Mouse (Mus musculus): ENCODE measurements around the gene Zgrf1. TPM values are rescaled to one million over a fixed set of nuclear protein-coding genes. Genes with fewer than 3 reads are reported as not detected.

Gene Zgrf1
- polyA plus RNA-seq, 1 experiment from 2014 or later: 1.1 TPM

- DNase-seq (ENCODE audit: low spot score): no peak
- Histone ChIP-seq H3K4me1 (replicated peaks; ENCODE audit: control insufficient read depth, insufficient read depth) (no peaks in the 10 kb centered on the region), H3K27me3 (ENCODE audit: control insufficient read depth, insufficient read depth, low read length) (no peaks in the 10 kb centered on the region), H3K9me3 (ENCODE audit: control insufficient read depth, low read length) (no peaks in the 10 kb centered on the region), H3K27ac (replicated peaks) (no peak overlapping the region), H3K4me3 (ENCODE audit: low read depth, low read length) (no peak overlapping the region), H3K9ac (ENCODE audit: low read length) (no peak overlapping the region), H3K36me3 (ENCODE audit: control insufficient read depth, insufficient read depth, low read length) (no peaks in the 10 kb centered on the region), H3K4me2 (replicated peaks; ENCODE audit: low read depth) (no peak overlapping the region)
- 79% methylated on average over 4 of the region's 4 CpGs for WGBS
- no peak for ATAC-seq (ENCODE audit: low FRiP score, low TSS enrichment)
- TF ChIP-seq CTCF (IDR thresholded peaks at IDR 0.05; ENCODE audit: low read depth): no peak
- TF ChIP-seq EP300 (optimal IDR thresholded peaks at IDR 0.05): no peak
Observed at GRCm38 (mm10) chr3:127529824-127530223, 23.5 kb upstream of the Zgrf1 start.

- TF ChIP-seq EP300 (optimal IDR thresholded peaks at IDR 0.05): no peak
- TF ChIP-seq CTCF (IDR thresholded peaks at IDR 0.05; ENCODE audit: low read depth): no peak
- no peak overlapping the region for H3K4me3 ChIP-seq (ENCODE audit: low read depth, low read length)
- H3K9ac ChIP-seq (ENCODE audit: low read length): no peak overlapping the region
- H3K36me3 ChIP-seq (ENCODE audit: control insufficient read depth, insufficient read depth, low read length): no peaks in the 10 kb centered on the region
- no peaks in the 10 kb centered on the region for H3K4me1 ChIP-seq (replicated peaks; ENCODE audit: control insufficient read depth, insufficient read depth)
- DNase-seq (ENCODE audit: low spot score) (no peak), ATAC-seq (ENCODE audit: low FRiP score, low TSS enrichment) (no peak)
- H3K4me2 ChIP-seq (replicated peaks; ENCODE audit: low read depth): no peak overlapping the region
- no peaks in the 10 kb centered on the region for H3K9me3 ChIP-seq (ENCODE audit: control insufficient read depth, low read length)
- H3K27ac ChIP-seq (replicated peaks): no peak overlapping the region
- WGBS: 17% methylated on average over 4 of the region's 4 CpGs
- no peaks in the 10 kb centered on the region for H3K27me3 ChIP-seq (ENCODE audit: control insufficient read depth, insufficient read depth, low read length)
Observed at GRCm38 (mm10) chr3:127530293-127530692, 23.0 kb upstream of the Zgrf1 start.

DNA sequence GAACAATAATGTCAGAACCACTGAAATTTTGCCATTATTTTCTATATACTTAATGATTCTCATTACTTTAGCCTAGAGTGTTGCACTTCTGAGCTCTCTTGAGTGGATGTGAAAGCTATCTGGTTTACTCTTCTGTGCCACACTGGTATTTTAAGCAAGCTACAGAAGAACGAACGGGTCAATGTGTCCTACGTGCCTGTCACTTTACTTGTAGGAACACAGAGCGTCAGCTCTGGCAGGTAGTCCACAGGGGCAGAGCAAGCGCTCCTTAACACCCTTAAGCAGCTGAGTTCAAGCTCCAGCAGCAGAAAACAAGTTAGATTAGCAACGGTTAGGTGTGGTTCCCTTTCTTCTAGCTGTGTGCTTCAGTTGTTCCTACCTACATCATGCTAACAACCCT is 14.1 kb upstream of the Zgrf1 start:
- ATAC-seq (ENCODE audit: low FRiP score, low TSS enrichment) (no peak), DNase-seq (ENCODE audit: low spot score) (no peak)
- Histone ChIP-seq H3K27me3 (ENCODE audit: control insufficient read depth, insufficient read depth, low read length) (no peaks in the 10 kb centered on the region), H3K4me3 (ENCODE audit: low read depth, low read length) (no peak overlapping the region), H3K9ac (ENCODE audit: low read length) (no peak overlapping the region), H3K9me3 (ENCODE audit: control insufficient read depth, low read length) (no peaks in the 10 kb centered on the region), H3K4me1 (replicated peaks; ENCODE audit: control insufficient read depth, insufficient read depth) (no peaks in the 10 kb centered on the region), H3K27ac (replicated peaks) (no peak overlapping the region), H3K4me2 (replicated peaks; ENCODE audit: low read depth) (no peak overlapping the region), H3K36me3 (ENCODE audit: control insufficient read depth, insufficient read depth, low read length) (0 out of 2 replicates have a peak, but pooled peaks cover 2% of the 10 kb centered on the region)
- TF ChIP-seq CTCF (IDR thresholded peaks at IDR 0.05; ENCODE audit: low read depth) (no peak), EP300 (optimal IDR thresholded peaks at IDR 0.05) (no peak)
- 66% methylated on average over 6 of the region's 6 CpGs for WGBS

DNA sequence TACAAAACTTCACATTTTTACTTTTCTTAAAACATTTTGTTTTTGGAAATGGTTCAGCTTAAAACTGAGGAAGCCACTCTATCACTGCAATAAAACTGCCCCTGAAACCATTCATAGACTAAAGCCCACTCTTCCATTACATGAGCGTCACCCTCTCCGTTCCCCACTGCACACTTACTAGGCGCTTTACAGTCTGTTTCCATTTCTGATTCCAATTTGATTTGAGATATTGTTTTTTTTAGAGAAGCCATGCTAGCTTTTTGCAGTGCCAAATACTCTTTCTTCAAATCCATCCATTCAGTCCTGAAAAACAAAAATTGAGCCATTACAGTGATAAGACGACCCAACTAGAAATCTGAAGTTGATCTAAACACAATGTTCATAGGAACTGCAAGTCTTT is 9.3 kb upstream of the Zgrf1 start:
- WGBS: 77% methylated on average over 4 of the region's 4 CpGs
- Histone ChIP-seq H3K4me1 (replicated peaks; ENCODE audit: control insufficient read depth, insufficient read depth) (no peaks in the 10 kb centered on the region), H3K9ac (ENCODE audit: low read length) (no peak overlapping the region), H3K27me3 (ENCODE audit: control insufficient read depth, insufficient read depth, low read length) (no peaks in the 10 kb centered on the region), H3K27ac (replicated peaks) (no peak overlapping the region), H3K9me3 (ENCODE audit: control insufficient read depth, low read length) (no peaks in the 10 kb centered on the region), H3K4me2 (replicated peaks; ENCODE audit: low read depth) (no peak overlapping the region), H3K4me3 (ENCODE audit: low read depth, low read length) (no peak overlapping the region), H3K36me3 (ENCODE audit: control insufficient read depth, insufficient read depth, low read length) (no peaks in the 10 kb centered on the region)
- ATAC-seq (ENCODE audit: low FRiP score, low TSS enrichment) (no peak), DNase-seq (ENCODE audit: low spot score) (no peak)
- TF ChIP-seq EP300 (optimal IDR thresholded peaks at IDR 0.05): no peak
- no peak for TF ChIP-seq CTCF (IDR thresholded peaks at IDR 0.05; ENCODE audit: low read depth)

- Histone ChIP-seq H3K4me2 (replicated peaks; ENCODE audit: low read depth) (no peak overlapping the region), H3K9me3 (ENCODE audit: control insufficient read depth, low read length) (no peaks in the 10 kb centered on the region), H3K27me3 (ENCODE audit: control insufficient read depth, insufficient read depth, low read length) (no peaks in the 10 kb centered on the region), H3K4me3 (ENCODE audit: low read depth, low read length) (no peak overlapping the region), H3K27ac (replicated peaks) (no peak overlapping the region), H3K4me1 (replicated peaks; ENCODE audit: control insufficient read depth, insufficient read depth) (no peaks in the 10 kb centered on the region), H3K9ac (ENCODE audit: low read length) (no peak overlapping the region), H3K36me3 (ENCODE audit: control insufficient read depth, insufficient read depth, low read length) (no peaks in the 10 kb centered on the region)
- DNase-seq (ENCODE audit: low spot score) (no peak), ATAC-seq (ENCODE audit: low FRiP score, low TSS enrichment) (no peak)
- no peak for TF ChIP-seq EP300 (optimal IDR thresholded peaks at IDR 0.05)
- TF ChIP-seq CTCF (IDR thresholded peaks at IDR 0.05; ENCODE audit: low read depth): no peak
- 42% methylated on average over 5 of the region's 5 CpGs for WGBS
Observed at GRCm38 (mm10) chr3:127544610-127545121, 8.6 kb upstream of the Zgrf1 start.

GRCm38 (mm10) chr3:127547882-127548281 is 5.4 kb upstream of the Zgrf1 start:
- H3K9me3 ChIP-seq (ENCODE audit: control insufficient read depth, low read length): no peaks in the 10 kb centered on the region
- DNase-seq (ENCODE audit: low spot score) (peak; percentile 42), ATAC-seq (ENCODE audit: low FRiP score, low TSS enrichment) (no peak)
- WGBS: 53% methylated on average over 5 of the region's 5 CpGs
- H3K27ac ChIP-seq (replicated peaks): no peak overlapping the region
- TF ChIP-seq EP300 (optimal IDR thresholded peaks at IDR 0.05) (no peak), CTCF (IDR thresholded peaks at IDR 0.05; ENCODE audit: low read depth) (peak; percentile 71)
- no peak overlapping the region for H3K4me2 ChIP-seq (replicated peaks; ENCODE audit: low read depth)
- no peaks in the 10 kb centered on the region for H3K27me3 ChIP-seq (ENCODE audit: control insufficient read depth, insufficient read depth, low read length)
- H3K4me1 ChIP-seq (replicated peaks; ENCODE audit: control insufficient read depth, insufficient read depth): no peaks in the 10 kb centered on the region
- H3K9ac ChIP-seq (ENCODE audit: low read length): no peak overlapping the region
- H3K36me3 ChIP-seq (ENCODE audit: control insufficient read depth, insufficient read depth, low read length): no peaks in the 10 kb centered on the region
- no peak overlapping the region for H3K4me3 ChIP-seq (ENCODE audit: low read depth, low read length)

All from stomach, postnatal 0 days (tissue).